Mouse (Mus musculus) cerebellum, adult 2 months (tissue): ENCODE measurements around the gene Btbd18. TPM values are rescaled to one million over a fixed set of nuclear protein-coding genes. Genes with fewer than 3 reads are reported as not detected.

Experiments used
- DNase-seq, 2 experiments: peaks; one replicate each; pipeline ENCODE4 v3.0.0; 2021
- H3K27ac ChIP-seq: fragments of 200-500 bp; 2 replicates; pipeline ENCODE4 v1.5.1; 2012; ENCODE audit warnings: low read length, control low read depth, inconsistent platforms; ENCODE audit not compliant: insufficient read depth
- H3K27me3 ChIP-seq: fragments of 200-500 bp; 2 replicates; pipeline ENCODE4 v1.6.1; 2012; ENCODE audit warnings: inconsistent platforms, mild to moderate bottlenecking, low read length, moderate library complexity; ENCODE audit not compliant: control insufficient read depth, insufficient read depth
- H3K4me1 ChIP-seq: fragments of 200-500 bp; 2 replicates; pipeline ENCODE4 v1.6.1; 2011; ENCODE audit warnings: low read length; ENCODE audit not compliant: control insufficient read depth, insufficient read depth
- H3K4me3 ChIP-seq: fragments of 200-500 bp; replicated peaks from 2 replicates; pipeline ENCODE3; 2011; ENCODE audit warnings: mild to moderate bottlenecking, low read depth, low read length, control low read depth; ENCODE audit not compliant: insufficient read depth
- CTCF ChIP-seq: fragments of 200-500 bp; IDR thresholded peaks from 2 replicates; pipeline ENCODE4 v1.5.1; 2011; ENCODE audit warnings: low read depth, mild to moderate bottlenecking, control low read depth, low read length, moderate library complexity, borderline replicate concordance; ENCODE audit not compliant: insufficient read depth
- POLR2A ChIP-seq: fragments of 200-500 bp; IDR thresholded peaks from 2 replicates; pipeline ENCODE4 v1.6.1; 2011; ENCODE audit warnings: low read length, control low read depth, borderline replicate concordance; ENCODE audit not compliant: insufficient read depth
- WGBS: fragments of 180-500 bp; shearing (Covaris S2); methylation state at CpG from one replicate; pipeline ENCODE4 v1.1.7; 2018; 5-methylcytosine and 5-hydroxymethylcytosine counted together
- polyA plus RNA-seq: library from polyadenylated mRNA; depleted of rRNA; stranded (reverse); fragments of >200 nt; gene quantifications from 2 replicates; pipeline ENCODE4 v1.2.3, GENCODE M21; 2012

The Btbd18 gene
- polyA plus RNA-seq, 1 experiment: not detected

- 90% methylated on average over 7 of the region's 7 CpGs for WGBS
- H3K27me3 ChIP-seq: no peaks in the 10 kb centered on the region
- DNase-seq: no peak
- no peak overlapping the region for H3K4me3 ChIP-seq
- no peak for TF ChIP-seq CTCF
- TF ChIP-seq POLR2A: no peak
- no peak overlapping the region for H3K27ac ChIP-seq
- H3K4me1 ChIP-seq: no peaks in the 10 kb centered on the region
These were observed 32.4 kb upstream of the Btbd18 start for GRCm38 (mm10) chr2:84626366-84626975.

GRCm38 (mm10) chr2:84627036-84627435, 31.8 kb upstream of the Btbd18 start:
- no peak overlapping the region for H3K27ac ChIP-seq
- no peak overlapping the region for H3K4me3 ChIP-seq
- H3K4me1 ChIP-seq: no peaks in the 10 kb centered on the region
- DNase-seq: no peak
- WGBS: 73% methylated on average over 3 of the region's 3 CpGs
- H3K27me3 ChIP-seq: no peaks in the 10 kb centered on the region
- TF ChIP-seq POLR2A (no peak), CTCF (no peak)

GRCm38 (mm10) chr2:84632001-84632400, 26.9 kb upstream of the Btbd18 start:
- Histone ChIP-seq H3K27me3 (no peaks in the 10 kb centered on the region), H3K4me1 (peaks cover 12% of the 10 kb centered on the region), H3K4me3 (no peak overlapping the region), H3K27ac (no peak overlapping the region)
- DNase-seq: no peak
- 94% methylated on average over 1 of the region's 1 CpGs for WGBS
- TF ChIP-seq POLR2A: no peak
- no peak for TF ChIP-seq CTCF

- no peak for TF ChIP-seq POLR2A
- TF ChIP-seq CTCF: no peak
- no peak for DNase-seq
- peaks cover 12% of the 10 kb centered on the region for H3K4me1 ChIP-seq
- no peaks in the 10 kb centered on the region for H3K27me3 ChIP-seq
- 35% methylated on average over 3 of the region's 3 CpGs for WGBS
- H3K4me3 ChIP-seq: no peak overlapping the region
- H3K27ac ChIP-seq: no peak overlapping the region
These were observed 25.9 kb upstream of the Btbd18 start for GRCm38 (mm10) chr2:84632999-84633398.

GRCm38 (mm10) chr2:84634006-84634405, 24.9 kb upstream of the Btbd18 start:
- Histone ChIP-seq H3K4me1 (peaks cover 12% of the 10 kb centered on the region), H3K27ac (no peak overlapping the region), H3K27me3 (no peaks in the 10 kb centered on the region), H3K4me3 (no peak overlapping the region)
- no peak for DNase-seq
- TF ChIP-seq POLR2A: no peak
- TF ChIP-seq CTCF: no peak
- WGBS: 83% methylated on average over 4 of the region's 4 CpGs

- Histone ChIP-seq H3K27me3 (no peaks in the 10 kb centered on the region), H3K27ac (peak overlapping the region; percentile 54; the same call in 1 of the 2 replicates), H3K4me3 (no peak overlapping the region), H3K4me1 (peaks cover 12% of the 10 kb centered on the region)
- WGBS: 32% methylated on average over 4 of the region's 4 CpGs
- no peak for TF ChIP-seq CTCF
- no peak for DNase-seq
These were observed 23.9 kb upstream of the Btbd18 start for GRCm38 (mm10) chr2:84634934-84635482.

GRCm38 (mm10) chr2:84635611-84636010, 23.3 kb upstream of the Btbd18 start:
- WGBS: 3% methylated on average over 2 of the region's 2 CpGs
- Histone ChIP-seq H3K4me1 (peaks cover 12% of the 10 kb centered on the region), H3K4me3 (no peak overlapping the region), H3K27me3 (no peaks in the 10 kb centered on the region), H3K27ac (peak overlapping the region; percentile 54; the same call in 1 of the 2 replicates)
- no peak for TF ChIP-seq POLR2A
- TF ChIP-seq CTCF: no peak
- DNase-seq: peak; percentile 69 to 72

GRCm38 (mm10) chr2:84636231-84636741, 22.6 kb upstream of the Btbd18 start:
- DNase-seq: no peak
- H3K4me1 ChIP-seq: peaks cover 12% of the 10 kb centered on the region
- no peak overlapping the region for H3K4me3 ChIP-seq
- WGBS: 31% methylated on average over 8 of the region's 8 CpGs
- no peaks in the 10 kb centered on the region for H3K27me3 ChIP-seq
- peak overlapping the region; percentile 1; the same call in 1 of the 2 replicates for H3K27ac ChIP-seq
- no peak for TF ChIP-seq CTCF
- TF ChIP-seq POLR2A: no peak
